Mouse (Mus musculus) left cerebral cortex, adult 11 months (tissue): ENCODE data around the gene Adam29.

Source experiments
- DNase-seq: peaks from one replicate; pipeline ENCODE4 v3.0.0; 2022; ENCODE audit warnings: low spot score

Gene Adam29

GRCm38 (mm10) chr8:55906848-55907247 is at the start of gene Adam29:
Adam29 (minus strand) TSS chr8:55906948.
- no peak for DNase-seq

- DNase-seq, result peak; percentile 1
Observed at GRCm38 (mm10) chr8:55940526-55940880, 33.8 kb upstream of the Adam29 start.

DNA sequence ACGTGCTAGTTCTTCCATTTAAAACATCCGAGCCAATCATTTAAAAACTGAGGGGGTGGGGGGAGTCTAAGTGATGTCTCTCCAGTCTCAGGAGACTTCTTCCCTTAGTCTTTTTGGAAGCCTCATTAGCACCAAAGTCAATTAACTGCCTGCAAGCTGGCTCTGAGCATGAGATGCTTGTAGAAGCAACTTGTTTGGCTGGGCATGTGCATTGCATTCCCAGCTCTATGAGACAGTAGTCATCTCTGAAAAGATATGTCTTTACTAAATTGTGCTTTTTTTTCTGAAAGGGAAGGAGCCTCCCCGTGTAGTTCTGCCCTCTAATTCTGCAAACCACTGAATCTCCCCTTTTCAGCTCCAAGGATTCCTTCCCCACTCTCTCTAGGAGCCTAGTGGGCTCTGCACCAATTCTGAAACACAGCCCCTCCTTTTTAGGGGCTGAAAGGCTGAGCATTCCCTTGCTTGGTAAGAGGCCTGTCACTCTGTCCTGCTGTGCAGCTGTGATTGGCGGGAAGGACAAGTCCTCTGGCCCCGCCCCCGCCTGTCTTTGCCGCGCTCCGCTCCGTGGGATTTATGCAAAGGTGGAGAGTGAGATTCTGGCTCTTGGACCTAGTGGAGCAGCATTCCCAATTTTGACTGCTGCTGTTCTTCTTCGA is 33.2 kb upstream of the Adam29 start, which contains the start of gene Glra3:
Gene Glra3, plus strand, starts transcription at position 591 of the 656 bp plus-strand sequence.
- DNase-seq, result peak; percentile 17
